ENCODE assay signal across 26 mouse cellular contexts in the genomic region with DNA sequence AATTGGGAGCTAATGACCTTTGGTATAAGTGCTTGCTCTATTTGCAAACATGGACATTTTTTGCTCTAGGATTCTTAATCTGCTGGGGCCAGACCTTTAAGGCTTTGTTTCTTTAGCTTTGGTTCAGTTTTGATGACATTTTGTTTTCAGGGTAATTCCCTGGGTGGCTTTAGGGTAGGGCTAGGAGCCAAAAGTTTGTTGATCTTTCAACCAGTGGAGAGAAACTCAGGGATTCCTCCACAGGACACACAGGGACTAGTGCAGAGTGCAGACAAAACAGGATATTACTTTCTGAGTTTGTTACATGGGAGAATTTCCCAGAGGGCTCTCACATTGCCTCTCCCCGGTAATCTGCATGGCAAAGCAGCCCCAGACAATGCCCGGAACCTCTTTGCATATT.
A peak's percentile ranks its signal among the peaks of the same experiment; 100 is the strongest.
DNase-seq lines count a peak whose midpoint lies in the region; ATAC-seq and TF ChIP-seq lines count a peak whose summit lies in the region.
"Had no signal": no experiment of that assay in that cellular context is flagged by ENCODE, and none has a peak within 500 bp of the region (broad histone marks: within the 10 kb centered on the region; RNA-seq: fewer than 3 reads in every experiment).

No protein-coding gene starts in this region.

- 52% methylated on average over 2 of the region's 2 CpGs for WGBS in forebrain, embryonic 14.5 days
- 41% methylated on average over 2 of the region's 2 CpGs for WGBS in forebrain, embryonic 16.5 days
- 58% methylated on average over 2 of the region's 2 CpGs for WGBS in intestine, embryonic 14.5 days
- 60% methylated on average over 2 of the region's 2 CpGs for WGBS in intestine, postnatal 0 days
- WGBS in midbrain, embryonic 14.5 days = 30% methylated on average over 2 of the region's 2 CpGs
- 40% methylated on average over 2 of the region's 2 CpGs for WGBS in midbrain, embryonic 13.5 days

- no peaks in the 10 kb centered on the region for H3K36me3 ChIP-seq in forebrain, embryonic 14.5 days (ENCODE audit: control insufficient read depth, insufficient read depth, low read length)
- H3K36me3 ChIP-seq in forebrain, embryonic 16.5 days (ENCODE audit: control insufficient read depth, insufficient read depth) = no peaks in the 10 kb centered on the region
- no peaks in the 10 kb centered on the region for H3K36me3 ChIP-seq in intestine, embryonic 14.5 days (ENCODE audit: control insufficient read depth, insufficient read depth, low read length)
- no peaks in the 10 kb centered on the region for H3K36me3 ChIP-seq in intestine, postnatal 0 days (ENCODE audit: control insufficient read depth, insufficient read depth)
- H3K36me3 ChIP-seq in midbrain, embryonic 14.5 days (ENCODE audit: control insufficient read depth, insufficient read depth, low read length) = no peaks in the 10 kb centered on the region
- H3K36me3 ChIP-seq in midbrain, embryonic 13.5 days = no peaks in the 10 kb centered on the region
- H3K36me3 ChIP-seq: embryonic facial prominence, embryonic 15.5 days; forebrain, embryonic 15.5 days; heart, embryonic 15.5 days; limb, embryonic 15.5 days; neural tube, embryonic 13.5 days had no signal

- H3K4me1 ChIP-seq in forebrain, embryonic 14.5 days (ENCODE audit: control insufficient read depth, insufficient read depth, low read length) = no peaks in the 10 kb centered on the region
- H3K4me1 ChIP-seq in forebrain, embryonic 16.5 days (replicated peaks; ENCODE audit: control insufficient read depth, insufficient read depth, low read length) = no peaks in the 10 kb centered on the region
- H3K4me1 ChIP-seq in intestine, embryonic 14.5 days (replicated peaks; ENCODE audit: control insufficient read depth, insufficient read depth, low read length) = no peaks in the 10 kb centered on the region
- no peaks in the 10 kb centered on the region for H3K4me1 ChIP-seq in intestine, postnatal 0 days (replicated peaks; ENCODE audit: control insufficient read depth, insufficient read depth, low read length)
- H3K4me1 ChIP-seq in midbrain, embryonic 14.5 days (ENCODE audit: control insufficient read depth, insufficient read depth, low read length) = no peaks in the 10 kb centered on the region; the same call in 1 of the 2 replicates
- 0 out of 2 replicates have a peak, but pooled peaks cover 5% of the 10 kb centered on the region for H3K4me1 ChIP-seq in midbrain, embryonic 13.5 days (replicated peaks)
- H3K4me1 ChIP-seq: forebrain, embryonic 15.5 days; heart, embryonic 15.5 days; limb, embryonic 15.5 days had no signal

- H3K27ac ChIP-seq in forebrain, embryonic 14.5 days (ENCODE audit: low read depth, low read length) = no peak overlapping the region
- no peak overlapping the region for H3K27ac ChIP-seq in forebrain, embryonic 16.5 days (ENCODE audit: low read length)
- peak overlapping the region; percentile 36; the same call in 1 of the 2 replicates for H3K27ac ChIP-seq in intestine, embryonic 14.5 days (ENCODE audit: low read depth)
- no peak overlapping the region for H3K27ac ChIP-seq in intestine, postnatal 0 days (ENCODE audit: low read depth, low read length)
- H3K27ac ChIP-seq in midbrain, embryonic 14.5 days (replicated peaks; ENCODE audit: low read depth, low read length) = no peak overlapping the region
- H3K27ac ChIP-seq in midbrain, embryonic 13.5 days = no peak overlapping the region
- H3K27ac ChIP-seq: embryonic facial prominence, embryonic 15.5 days; forebrain, embryonic 15.5 days; heart, embryonic 15.5 days; limb, embryonic 15.5 days; neural tube, embryonic 13.5 days had no signal

- ATAC-seq in forebrain, embryonic 14.5 days = no peak
- no peak for ATAC-seq in forebrain, embryonic 16.5 days
- ATAC-seq in intestine, embryonic 14.5 days (replicated peaks; ENCODE audit: low FRiP score, low TSS enrichment, low read depth) = no peak
- ATAC-seq in intestine, postnatal 0 days = no peak
- ATAC-seq in midbrain, embryonic 14.5 days (ENCODE audit: low FRiP score, low TSS enrichment) = no peak
- ATAC-seq in midbrain, embryonic 13.5 days = no peak
- ATAC-seq: CD4-positive, CD25-positive, alpha-beta regulatory T cell, adult 4 months; forebrain, embryonic 15.5 days; midbrain, embryonic 16.5 days had no signal

- H3K9ac ChIP-seq in forebrain, embryonic 14.5 days (ENCODE audit: low read length) = no peak overlapping the region
- no peak overlapping the region for H3K9ac ChIP-seq in forebrain, embryonic 16.5 days (replicated peaks; ENCODE audit: low read depth, low read length)
- H3K9ac ChIP-seq in intestine, embryonic 14.5 days (ENCODE audit: low read length) = no peak overlapping the region
- no peak overlapping the region for H3K9ac ChIP-seq in intestine, postnatal 0 days (ENCODE audit: low read depth, low read length)
- H3K9ac ChIP-seq in midbrain, embryonic 14.5 days (replicated peaks; ENCODE audit: low read length) = no peak overlapping the region
- no peak overlapping the region for H3K9ac ChIP-seq in midbrain, embryonic 13.5 days (replicated peaks)
- H3K9ac ChIP-seq: embryonic facial prominence, embryonic 15.5 days; forebrain, embryonic 15.5 days; heart, embryonic 15.5 days; limb, embryonic 15.5 days; neural tube, embryonic 13.5 days had no signal

- H3K27me3 ChIP-seq in forebrain, embryonic 14.5 days (replicated peaks; ENCODE audit: control insufficient read depth, insufficient read depth, low read length) = no peaks in the 10 kb centered on the region
- H3K27me3 ChIP-seq in forebrain, embryonic 16.5 days (replicated peaks; ENCODE audit: control insufficient read depth, insufficient read depth, low read length) = no peaks in the 10 kb centered on the region
- H3K27me3 ChIP-seq in intestine, embryonic 14.5 days (replicated peaks; ENCODE audit: control insufficient read depth, insufficient read depth, low read length) = no peaks in the 10 kb centered on the region
- no peaks in the 10 kb centered on the region for H3K27me3 ChIP-seq in intestine, postnatal 0 days (replicated peaks; ENCODE audit: control insufficient read depth, insufficient read depth, low read length)
- H3K27me3 ChIP-seq in midbrain, embryonic 14.5 days (ENCODE audit: control insufficient read depth, insufficient read depth, low read length) = no peaks in the 10 kb centered on the region
- no peaks in the 10 kb centered on the region for H3K27me3 ChIP-seq in midbrain, embryonic 13.5 days
- H3K27me3 ChIP-seq: embryonic facial prominence, embryonic 15.5 days; forebrain, embryonic 15.5 days; heart, embryonic 15.5 days; limb, embryonic 15.5 days; neural tube, embryonic 13.5 days had no signal

- H3K4me3 ChIP-seq in forebrain, embryonic 14.5 days (ENCODE audit: low read depth, low read length) = no peak overlapping the region
- H3K4me3 ChIP-seq in forebrain, embryonic 16.5 days (replicated peaks; ENCODE audit: low read length) = no peak overlapping the region
- H3K4me3 ChIP-seq in intestine, embryonic 14.5 days (ENCODE audit: low read depth, low read length) = no peak overlapping the region
- no peak overlapping the region for H3K4me3 ChIP-seq in intestine, postnatal 0 days (ENCODE audit: low read depth, low read length)
- no peak overlapping the region for H3K4me3 ChIP-seq in midbrain, embryonic 14.5 days (replicated peaks; ENCODE audit: low read depth, low read length)
- no peak overlapping the region for H3K4me3 ChIP-seq in midbrain, embryonic 13.5 days (replicated peaks)
- H3K4me3 ChIP-seq: embryonic facial prominence, embryonic 15.5 days; forebrain, embryonic 15.5 days; heart, embryonic 15.5 days; limb, embryonic 15.5 days; myocyte; neural tube, embryonic 13.5 days had no signal

- H3K4me2 ChIP-seq in forebrain, embryonic 14.5 days (ENCODE audit: low read length) = no peak overlapping the region
- H3K4me2 ChIP-seq in forebrain, embryonic 16.5 days (ENCODE audit: low read length) = no peak overlapping the region
- H3K4me2 ChIP-seq in intestine, embryonic 14.5 days (ENCODE audit: low read length) = no peak overlapping the region
- no peak overlapping the region for H3K4me2 ChIP-seq in intestine, postnatal 0 days (replicated peaks; ENCODE audit: low read depth)
- no peak overlapping the region for H3K4me2 ChIP-seq in midbrain, embryonic 14.5 days (ENCODE audit: low read length)
- no peak overlapping the region for H3K4me2 ChIP-seq in midbrain, embryonic 13.5 days (replicated peaks)
- H3K4me2 ChIP-seq: embryonic facial prominence, embryonic 15.5 days; forebrain, embryonic 15.5 days; heart, embryonic 15.5 days; limb, embryonic 15.5 days; neural tube, embryonic 13.5 days had no signal

- no peak for TF ChIP-seq CTCF in intestine, postnatal 0 days (IDR thresholded peaks at IDR 0.05; ENCODE audit: low read depth)

- peak; percentile 3 for DNase-seq in forebrain, embryonic 14.5 days (ENCODE audit: low spot score)
- DNase-seq in intestine, embryonic 14.5 days (ENCODE audit: low spot score) = no peak
- peak; percentile 8 for DNase-seq in midbrain, embryonic 14.5 days
- no peak for DNase-seq in liver
- no peak for DNase-seq in gastrocnemius, postnatal 25 days
- DNase-seq: adrenal gland, adult 2 months; cerebellum, adult 18-20 months; cerebellum, postnatal 25 days; gastrocnemius, postnatal 14 days; kidney, postnatal 36 days; layer of hippocampus, adult 9-11 months; lung, postnatal 4 days; retina, postnatal 1 day; right cerebral cortex, postnatal 25 days; spleen, adult 18-20 months had no signal

- no peaks in the 10 kb centered on the region for H3K9me3 ChIP-seq in forebrain, embryonic 14.5 days (replicated peaks; ENCODE audit: control insufficient read depth, low read length)
- H3K9me3 ChIP-seq in forebrain, embryonic 16.5 days (ENCODE audit: control insufficient read depth, low read length) = no peaks in the 10 kb centered on the region
- H3K9me3 ChIP-seq in intestine, embryonic 14.5 days (ENCODE audit: control insufficient read depth, low read length) = no peaks in the 10 kb centered on the region
- no peaks in the 10 kb centered on the region for H3K9me3 ChIP-seq in intestine, postnatal 0 days (ENCODE audit: control insufficient read depth)
- no peaks in the 10 kb centered on the region for H3K9me3 ChIP-seq in midbrain, embryonic 14.5 days (ENCODE audit: control insufficient read depth, low read length)
- no peaks in the 10 kb centered on the region for H3K9me3 ChIP-seq in midbrain, embryonic 13.5 days
- H3K9me3 ChIP-seq: embryonic facial prominence, embryonic 15.5 days; forebrain, embryonic 15.5 days; heart, embryonic 15.5 days; limb, embryonic 15.5 days; neural tube, embryonic 13.5 days had no signal

Comparison
In these comparisons a context has a peak if more than half of its experiments do, and no peak if none do; other contexts are left out.
1. DNase-seq: peak in forebrain, embryonic 14.5 days (single experiment) and midbrain, embryonic 14.5 days (single experiment); none in intestine, embryonic 14.5 days (single experiment), liver (single experiment) and gastrocnemius, postnatal 25 days (single experiment).